ENCODE assay signal across 8 mouse cellular contexts in the genomic region with DNA sequence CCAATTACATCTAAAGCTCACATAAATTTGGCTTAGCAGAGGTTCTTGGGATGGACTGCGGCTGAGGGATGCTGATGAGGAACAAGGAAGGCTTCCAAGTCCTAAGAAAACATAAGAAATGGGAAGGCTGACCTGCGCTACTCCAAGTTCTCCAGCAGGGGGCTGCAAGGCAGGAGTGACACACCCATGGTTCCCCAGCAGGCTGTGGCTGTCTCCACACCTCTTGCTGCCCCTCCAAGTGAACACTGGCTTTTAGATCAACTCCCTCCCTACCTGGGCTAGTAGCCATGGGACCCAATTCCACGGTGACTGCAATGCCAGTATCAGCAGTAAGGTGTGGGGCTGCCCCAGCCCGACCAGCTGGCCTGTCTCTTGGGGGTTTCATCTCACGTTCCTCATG. TPM values are rescaled to one million over a fixed set of nuclear protein-coding genes. Genes with fewer than 3 reads are reported as not detected.
A peak's percentile ranks its signal among the peaks of the same experiment; 100 is the strongest.
DNase-seq lines count a peak whose midpoint lies in the region; ATAC-seq and TF ChIP-seq lines count a peak whose summit lies in the region.

No protein-coding gene starts in this region.

- no peak overlapping the region for H3K4me2 ChIP-seq in heart, embryonic 12.5 days
- H3K4me2 ChIP-seq in forebrain, embryonic 12.5 days: no peak overlapping the region
- H3K4me2 ChIP-seq in hindbrain, embryonic 12.5 days (replicated peaks): no peak overlapping the region

- peak; percentile 93 for DNase-seq in heart, adult 11 months
- DNase-seq in brain, embryonic 14.5 days (ENCODE audit: low read depth): peak; percentile 75
- peak; percentile 56 to 70 for DNase-seq in layer of hippocampus, postnatal 10 days (ENCODE audit: low spot score in 2 of 2)
- peak; percentile 76 for DNase-seq in midbrain, embryonic 10.5 days (ENCODE audit: low spot score)
- peak; percentile 39 for DNase-seq in right cerebral cortex, postnatal 4 days

- TF ChIP-seq POLR2A in brain, embryonic 14.5 days (IDR thresholded peaks at IDR 0.05; ENCODE audit: borderline replicate concordance, extremely low read depth, insufficient read depth, insufficient read length, poor library complexity, severe bottlenecking): no peak

- no peak overlapping the region for H3K27ac ChIP-seq in heart, embryonic 12.5 days (ENCODE audit: poor library complexity, severe bottlenecking)
- H3K27ac ChIP-seq in forebrain, embryonic 12.5 days: no peak overlapping the region
- no peak overlapping the region for H3K27ac ChIP-seq in hindbrain, embryonic 12.5 days
- no peak overlapping the region for H3K27ac ChIP-seq in midbrain, embryonic 10.5 days (replicated peaks)

- WGBS in heart, embryonic 12.5 days: 47% methylated on average over 5 of the region's 5 CpGs
- WGBS in forebrain, embryonic 12.5 days: 53% methylated on average over 5 of the region's 5 CpGs
- 46% methylated on average over 5 of the region's 5 CpGs for WGBS in hindbrain, embryonic 12.5 days
- whole genome bisulfite sequencing in midbrain, embryonic 10.5 days: 47% methylated on average over 5 of the region's 5 CpGs

- H3K9me3 ChIP-seq in heart, embryonic 12.5 days (replicated peaks): no peaks in the 10 kb centered on the region
- no peaks in the 10 kb centered on the region for H3K9me3 ChIP-seq in forebrain, embryonic 12.5 days
- H3K9me3 ChIP-seq in hindbrain, embryonic 12.5 days (replicated peaks): no peaks in the 10 kb centered on the region
- H3K9me3 ChIP-seq in midbrain, embryonic 10.5 days (replicated peaks): no peaks in the 10 kb centered on the region

- peaks cover 2% of the 10 kb centered on the region; the same call in 1 of the 2 replicates for H3K4me1 ChIP-seq in heart, embryonic 12.5 days (replicated peaks)
- H3K4me1 ChIP-seq in forebrain, embryonic 12.5 days: peaks cover 7% of the 10 kb centered on the region; the same call in 1 of the 2 replicates
- H3K4me1 ChIP-seq in hindbrain, embryonic 12.5 days: peaks cover 7% of the 10 kb centered on the region; the same call in 1 of the 2 replicates
- H3K4me1 ChIP-seq in midbrain, embryonic 10.5 days: peaks cover 22% of the 10 kb centered on the region

- H3K36me3 ChIP-seq in heart, embryonic 12.5 days: peaks cover 35% of the 10 kb centered on the region
- H3K36me3 ChIP-seq in forebrain, embryonic 12.5 days (replicated peaks): peaks cover 42% of the 10 kb centered on the region
- H3K36me3 ChIP-seq in hindbrain, embryonic 12.5 days: peaks cover 27% of the 10 kb centered on the region
- H3K36me3 ChIP-seq in midbrain, embryonic 10.5 days: peaks cover 43% of the 10 kb centered on the region

- peak; percentile 91 for TF ChIP-seq CTCF in brain, embryonic 14.5 days (IDR thresholded peaks at IDR 0.05; ENCODE audit: borderline replicate concordance, extremely low read depth, insufficient read depth, insufficient read length)

- no peak for ATAC-seq in heart, embryonic 12.5 days (ENCODE audit: insufficient number of reproducible peaks, low FRiP score)
- ATAC-seq in forebrain, embryonic 12.5 days (ENCODE audit: low FRiP score): peak; percentile 60
- ATAC-seq in hindbrain, embryonic 12.5 days (ENCODE audit: low FRiP score): peak; percentile 73

- H3K27me3 ChIP-seq in heart, embryonic 12.5 days (replicated peaks): no peaks in the 10 kb centered on the region
- H3K27me3 ChIP-seq in forebrain, embryonic 12.5 days: no peaks in the 10 kb centered on the region
- no peaks in the 10 kb centered on the region for H3K27me3 ChIP-seq in hindbrain, embryonic 12.5 days
- H3K27me3 ChIP-seq in midbrain, embryonic 10.5 days (ENCODE audit: low read depth, poor library complexity, severe bottlenecking): no peaks in the 10 kb centered on the region

- H3K9ac ChIP-seq in heart, embryonic 12.5 days: no peak overlapping the region
- no peak overlapping the region for H3K9ac ChIP-seq in forebrain, embryonic 12.5 days
- no peak overlapping the region for H3K9ac ChIP-seq in hindbrain, embryonic 12.5 days

- H3K4me3 ChIP-seq in heart, embryonic 12.5 days: no peak overlapping the region
- no peak overlapping the region for H3K4me3 ChIP-seq in forebrain, embryonic 12.5 days (replicated peaks)
- no peak overlapping the region for H3K4me3 ChIP-seq in hindbrain, embryonic 12.5 days
- H3K4me3 ChIP-seq in midbrain, embryonic 10.5 days: no peak overlapping the region

RNA-seq across cellular contexts. Expression of a gene that starts 43.4 kb away (rescaled TPM):
- 60.5 and 61.7 TPM in 2 replicates for polyA plus RNA-seq in heart, embryonic 12.5 days (2016; fragmentation: Nextera tagmentation; extraction: Ambion mirVana)
- 19.6 and 23.3 TPM in 2 replicates for polyA plus RNA-seq in brain, embryonic 14.5 days (2012; rRNA removed)
- 29.7 and 32.2 TPM in 2 replicates for polyA plus RNA-seq in forebrain, embryonic 12.5 days (2016; fragmentation: Nextera tagmentation; extraction: Ambion mirVana)
- 21.5 and 21.6 TPM in 2 replicates for polyA plus RNA-seq in hindbrain, embryonic 12.5 days (2016; fragmentation: Nextera tagmentation; extraction: Ambion mirVana)
- total RNA-seq in layer of hippocampus, postnatal 10 days (2021): 10 to 100 TPM; 19.0 to 23.4 TPM
- 35.3 and 35.6 TPM in 2 replicates for polyA plus RNA-seq in midbrain, embryonic 10.5 days (2016; fragmentation: Nextera tagmentation; extraction: Ambion mirVana)

Comparison
In these comparisons a context has a peak if more than half of its experiments do, and no peak if none do; other contexts are left out.
1. DNase-seq: peak in every context shown above with its lines; median percentile 93 in heart, adult 11 months; 76 in midbrain, embryonic 10.5 days; 75 in brain, embryonic 14.5 days; 63 in layer of hippocampus, postnatal 10 days; 39 in right cerebral cortex, postnatal 4 days.